Mouse (Mus musculus) cortical plate, adult 2 months (tissue): Measurements from ENCODE around the gene Pigv.

Experiments used
- CTCF ChIP-seq: fragments of 200-500 bp; IDR thresholded peaks from 2 replicates; pipeline ENCODE4 v1.5.1; 2011; ENCODE audit warnings: mild to moderate bottlenecking, control low read depth, low read length; ENCODE audit not compliant: insufficient read depth; ENCODE audit errors: extremely low read depth
- POLR2A ChIP-seq: fragments of 200-500 bp; IDR thresholded peaks from 2 replicates; pipeline ENCODE4 v1.6.1; 2011; ENCODE audit warnings: mild to moderate bottlenecking, low read length, control low read depth; ENCODE audit not compliant: insufficient read depth; ENCODE audit errors: extremely low read depth

DNA sequence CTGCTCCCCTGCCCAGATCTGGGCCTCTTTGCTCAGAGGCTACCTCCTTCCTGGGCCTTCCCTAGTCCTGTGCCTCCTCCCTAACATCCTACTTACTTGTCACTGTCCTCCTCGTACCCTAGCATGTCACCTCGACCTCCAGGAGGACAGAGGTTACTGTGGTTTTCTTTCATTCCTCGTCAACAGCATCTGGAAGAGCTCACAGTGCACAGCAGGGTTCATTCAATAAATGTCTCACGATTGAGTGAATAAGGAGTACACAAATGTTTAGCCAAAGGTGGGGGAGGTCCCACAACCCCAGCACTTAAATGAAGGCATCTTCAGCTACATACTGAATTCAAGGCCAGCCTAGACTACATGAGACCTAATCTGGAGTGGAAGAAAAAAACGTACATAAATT is 46.2 kb downstream of the Pigv start:
- TF ChIP-seq CTCF: no peak
- TF ChIP-seq POLR2A: no peak
